Mouse (Mus musculus): ENCODE data around the gene Pxt1. TPM values are rescaled to one million over a fixed set of nuclear protein-coding genes. Genes with fewer than 3 reads are reported as not detected.

Gene Pxt1
- polyA plus RNA-seq, 1 experiment from 2014 or later: not detected

- H3K9me3 ChIP-seq: no peaks in the 10 kb centered on the region
- no peak overlapping the region for H3K27ac ChIP-seq
- ATAC-seq: no peak
- H3K4me3 ChIP-seq (replicated peaks): no peak overlapping the region
- no peaks in the 10 kb centered on the region for H3K4me1 ChIP-seq (replicated peaks)
- no peak overlapping the region for H3K4me2 ChIP-seq (replicated peaks)
- no peaks in the 10 kb centered on the region for H3K27me3 ChIP-seq (replicated peaks)
- 93% methylated on average over 25 of the region's 25 CpGs for WGBS
- H3K36me3 ChIP-seq: no peaks in the 10 kb centered on the region
- no peak overlapping the region for H3K9ac ChIP-seq
Observed at GRCm38 (mm10) chr17:28940776-28941555, 2.7 kb downstream of the Pxt1 start.

- no peaks in the 10 kb centered on the region for H3K27me3 ChIP-seq (replicated peaks)
- WGBS: 81% methylated on average over 10 of the region's 10 CpGs
- no peak for ATAC-seq
- H3K9me3 ChIP-seq: no peaks in the 10 kb centered on the region
- peaks cover 4% of the 10 kb centered on the region for H3K4me1 ChIP-seq (replicated peaks)
- H3K4me2 ChIP-seq (replicated peaks): no peak overlapping the region
- H3K36me3 ChIP-seq: no peaks in the 10 kb centered on the region
- H3K9ac ChIP-seq: no peak overlapping the region
- H3K27ac ChIP-seq: no peak overlapping the region
- H3K4me3 ChIP-seq (replicated peaks): no peak overlapping the region
Observed at GRCm38 (mm10) chr17:28936622-28937345, 6.9 kb downstream of the Pxt1 start.

DNA sequence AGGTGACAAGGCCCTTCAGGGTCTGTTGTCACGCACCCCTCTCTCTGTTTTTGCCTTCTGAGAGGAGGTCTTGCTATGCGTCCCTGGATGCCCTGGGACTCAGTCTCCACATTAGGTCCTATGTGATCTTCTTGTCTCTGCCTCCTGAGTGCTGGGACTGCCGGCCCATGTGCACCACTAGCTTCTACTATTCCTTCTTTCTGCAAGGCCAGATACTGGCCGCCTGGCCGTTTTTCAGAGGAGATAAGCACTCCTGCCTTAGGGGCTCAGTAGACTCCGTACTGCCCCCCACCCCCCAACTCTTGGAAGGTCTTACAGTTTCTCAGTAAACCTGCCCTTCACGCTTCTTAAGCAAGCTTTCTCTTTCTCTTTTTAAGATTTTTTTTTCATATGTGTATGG lies 7.5 kb downstream of the Pxt1 start:
- Histone ChIP-seq H3K4me2 (replicated peaks) (no peak overlapping the region), H3K9ac (no peak overlapping the region), H3K27ac (no peak overlapping the region), H3K27me3 (replicated peaks) (no peaks in the 10 kb centered on the region), H3K4me3 (replicated peaks) (no peak overlapping the region), H3K4me1 (replicated peaks) (peaks cover 4% of the 10 kb centered on the region), H3K9me3 (no peaks in the 10 kb centered on the region), H3K36me3 (no peaks in the 10 kb centered on the region)
- WGBS: 93% methylated on average over 7 of the region's 7 CpGs
- no peak for ATAC-seq

GRCm38 (mm10) chr17:28934120-28934916 lies 9.3 kb downstream of the Pxt1 start:
- Histone ChIP-seq H3K9me3 (no peaks in the 10 kb centered on the region), H3K27me3 (replicated peaks) (no peaks in the 10 kb centered on the region), H3K4me2 (replicated peaks) (no peak overlapping the region), H3K4me1 (replicated peaks) (peaks cover 13% of the 10 kb centered on the region), H3K27ac (no peak overlapping the region), H3K9ac (no peak overlapping the region), H3K36me3 (no peaks in the 10 kb centered on the region), H3K4me3 (replicated peaks) (no peak overlapping the region)
- ATAC-seq: no peak
- WGBS: 68% methylated on average over 19 of the region's 19 CpGs

DNA sequence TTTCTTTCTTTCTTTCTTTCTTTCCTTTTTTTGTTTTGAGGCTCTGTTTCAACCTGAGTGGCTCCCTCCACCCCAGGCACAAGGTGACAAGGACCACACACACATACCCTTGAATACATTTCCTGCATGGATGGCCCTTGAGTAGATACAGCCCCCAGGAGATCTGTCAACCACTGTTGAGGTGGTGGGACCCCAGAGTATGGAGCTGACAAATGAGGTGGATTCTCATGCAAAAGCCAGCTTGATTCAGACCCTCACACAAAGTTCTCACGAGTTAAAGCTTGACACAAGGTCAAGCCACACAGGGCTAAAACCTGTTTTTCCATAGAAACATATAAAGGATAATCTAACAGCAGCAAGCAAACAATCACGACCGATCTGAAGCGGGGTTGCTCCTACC lies 11.4 kb downstream of the Pxt1 start:
- no peak for ATAC-seq
- peaks cover 13% of the 10 kb centered on the region for H3K4me1 ChIP-seq (replicated peaks)
- no peaks in the 10 kb centered on the region for H3K9me3 ChIP-seq
- no peaks in the 10 kb centered on the region for H3K27me3 ChIP-seq (replicated peaks)
- H3K4me2 ChIP-seq (replicated peaks): no peak overlapping the region
- WGBS: 79% methylated on average over 4 of the region's 4 CpGs
- H3K4me3 ChIP-seq (replicated peaks): no peak overlapping the region
- H3K9ac ChIP-seq: no peak overlapping the region
- H3K36me3 ChIP-seq: no peaks in the 10 kb centered on the region
- H3K27ac ChIP-seq: 0 out of 2 replicates have a peak overlapping the region, but pooled peaks have one; percentile 69

GRCm38 (mm10) chr17:28931436-28932211 lies 12.0 kb downstream of the Pxt1 start:
- 86% methylated on average over 18 of the region's 18 CpGs for WGBS
- ATAC-seq: no peak
- no peaks in the 10 kb centered on the region for H3K36me3 ChIP-seq

GRCm38 (mm10) chr17:28930392-28931074 lies 13.1 kb downstream of the Pxt1 start:
- no peak overlapping the region for H3K4me3 ChIP-seq (replicated peaks)
- ATAC-seq: peak; percentile 93
- H3K4me2 ChIP-seq (replicated peaks): peak overlapping the region; percentile 53
- peak overlapping the region; percentile 93 for H3K27ac ChIP-seq
- H3K27me3 ChIP-seq (replicated peaks): no peaks in the 10 kb centered on the region
- H3K9ac ChIP-seq: peak overlapping the region; percentile 32
- WGBS: 12% methylated on average over 14 of the region's 14 CpGs
- H3K36me3 ChIP-seq: no peaks in the 10 kb centered on the region
- no peaks in the 10 kb centered on the region for H3K9me3 ChIP-seq
- peaks cover 13% of the 10 kb centered on the region for H3K4me1 ChIP-seq (replicated peaks)

More at GRCm38 (mm10) chr17:28931436-28932211, 12.0 kb downstream of the Pxt1 start:
- Histone ChIP-seq H3K9ac (no peak overlapping the region), H3K4me3 (replicated peaks) (no peak overlapping the region), H3K27ac (peak overlapping the region; percentile 69), H3K27me3 (replicated peaks) (no peaks in the 10 kb centered on the region), H3K4me1 (replicated peaks) (peaks cover 13% of the 10 kb centered on the region), H3K4me2 (replicated peaks) (no peak overlapping the region), H3K9me3 (no peaks in the 10 kb centered on the region)

GRCm38 (mm10) chr17:28929369-28929768 lies 14.3 kb downstream of the Pxt1 start:
- H3K4me3 ChIP-seq (replicated peaks): no peak overlapping the region
- no peak for ATAC-seq
- H3K9ac ChIP-seq: no peak overlapping the region
- no peaks in the 10 kb centered on the region for H3K36me3 ChIP-seq
- WGBS: 90% methylated on average over 4 of the region's 4 CpGs
- H3K4me2 ChIP-seq (replicated peaks): no peak overlapping the region
- no peaks in the 10 kb centered on the region for H3K27me3 ChIP-seq (replicated peaks)
- H3K27ac ChIP-seq: no peak overlapping the region
- no peaks in the 10 kb centered on the region for H3K9me3 ChIP-seq
- peaks cover 13% of the 10 kb centered on the region for H3K4me1 ChIP-seq (replicated peaks)

DNA sequence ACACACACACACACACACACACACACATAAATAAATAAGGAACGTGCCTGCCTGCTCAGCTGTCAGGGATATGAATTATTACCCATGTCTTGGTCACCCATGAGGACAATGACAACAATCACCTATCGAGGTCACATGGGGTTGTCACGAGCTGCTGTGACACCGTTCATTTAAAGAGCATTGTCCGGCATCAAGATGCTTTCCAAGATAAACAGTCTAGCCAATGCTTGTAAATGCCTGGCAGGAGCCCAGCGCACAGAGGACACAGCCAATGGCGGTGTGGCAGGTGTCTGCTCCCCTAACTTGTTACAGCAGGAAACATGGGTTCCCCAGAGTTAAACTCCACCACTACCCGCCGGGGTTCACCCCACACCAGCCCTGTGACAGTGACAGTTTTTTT lies 15.6 kb downstream of the Pxt1 start:
- no peak overlapping the region for H3K9ac ChIP-seq
- H3K4me1 ChIP-seq (replicated peaks): peaks cover 9% of the 10 kb centered on the region
- H3K27me3 ChIP-seq (replicated peaks): no peaks in the 10 kb centered on the region
- no peaks in the 10 kb centered on the region for H3K36me3 ChIP-seq
- no peaks in the 10 kb centered on the region for H3K9me3 ChIP-seq
- no peak overlapping the region for H3K27ac ChIP-seq
- ATAC-seq: no peak
- no peak overlapping the region for H3K4me2 ChIP-seq (replicated peaks)
- H3K4me3 ChIP-seq (replicated peaks): no peak overlapping the region
- 73% methylated on average over 9 of the region's 9 CpGs for WGBS

GRCm38 (mm10) chr17:28926866-28927635 lies 16.6 kb downstream of the Pxt1 start:
- H3K4me3 ChIP-seq (replicated peaks): no peak overlapping the region
- no peak overlapping the region for H3K4me2 ChIP-seq (replicated peaks)
- H3K27me3 ChIP-seq (replicated peaks): no peaks in the 10 kb centered on the region
- H3K9ac ChIP-seq: no peak overlapping the region
- H3K27ac ChIP-seq: no peak overlapping the region
- 47% methylated on average over 15 of the region's 15 CpGs for WGBS
- no peaks in the 10 kb centered on the region for H3K36me3 ChIP-seq
- no peak for ATAC-seq
- H3K9me3 ChIP-seq: no peaks in the 10 kb centered on the region
- H3K4me1 ChIP-seq (replicated peaks): peaks cover 9% of the 10 kb centered on the region

DNA sequence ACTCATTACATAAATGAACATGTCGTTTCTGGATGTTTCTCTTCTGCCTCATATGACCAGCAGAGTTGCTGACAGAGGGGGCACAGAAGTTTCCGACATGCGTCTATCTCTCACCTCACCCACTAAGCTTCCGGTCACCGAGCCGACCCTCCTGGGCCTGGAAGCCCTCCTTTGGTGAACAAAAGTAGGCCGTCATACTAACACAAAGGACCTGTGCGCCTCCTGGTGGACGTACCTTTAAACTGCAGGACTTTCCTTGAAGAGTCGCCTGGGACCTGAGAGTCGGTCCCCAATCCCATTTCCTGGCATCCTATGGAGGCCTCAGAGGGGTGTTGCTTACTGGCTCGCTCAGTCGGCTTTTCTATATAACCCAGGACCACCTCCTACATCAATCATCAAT lies 17.3 kb downstream of the Pxt1 start:
- peaks cover 9% of the 10 kb centered on the region for H3K4me1 ChIP-seq (replicated peaks)
- H3K27ac ChIP-seq: no peak overlapping the region
- no peak overlapping the region for H3K4me3 ChIP-seq (replicated peaks)
- H3K4me2 ChIP-seq (replicated peaks): no peak overlapping the region
- H3K9ac ChIP-seq: no peak overlapping the region
- H3K36me3 ChIP-seq: no peaks in the 10 kb centered on the region
- no peak for ATAC-seq
- H3K9me3 ChIP-seq: no peaks in the 10 kb centered on the region
- H3K27me3 ChIP-seq (replicated peaks): no peaks in the 10 kb centered on the region
- 16% methylated on average over 13 of the region's 13 CpGs for WGBS

Measured in intestine, embryonic 15.5 days (tissue).